Mouse (Mus musculus) MN1 (cell line): ENCODE measurements around the gene Pon2.
"Not testable (repeated sequence)": the region's sequence is repeated elsewhere in the genome, so short reads cannot be mapped to it uniquely, and the experiment has no call there.

Source experiments
- DNase-seq: peaks from one replicate; pipeline ENCODE4 v3.0.0-alpha.2; 2016; ENCODE audit warnings: low spot score

The Pon2 gene

DNA sequence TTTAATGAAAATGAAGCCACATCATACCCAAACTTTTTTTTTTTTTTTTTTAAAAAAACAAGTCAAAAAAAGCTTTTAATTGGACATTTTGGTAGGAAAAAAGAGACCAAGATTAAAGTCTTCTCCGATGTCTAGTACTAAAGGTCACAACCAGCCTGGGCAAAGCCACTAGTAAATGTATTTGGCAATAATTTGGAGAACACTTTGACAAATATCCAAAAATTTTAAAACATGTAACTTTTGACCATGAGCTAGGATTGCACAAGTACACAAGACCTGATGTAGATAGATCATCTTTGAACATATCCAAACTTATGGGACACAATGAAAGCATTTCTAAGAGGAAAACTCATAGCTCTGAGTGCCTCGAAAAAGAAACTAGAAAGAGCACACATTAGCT lies 74.7 kb downstream of the Pon2 start:
- not testable (repeated sequence) for DNase-seq

DNA sequence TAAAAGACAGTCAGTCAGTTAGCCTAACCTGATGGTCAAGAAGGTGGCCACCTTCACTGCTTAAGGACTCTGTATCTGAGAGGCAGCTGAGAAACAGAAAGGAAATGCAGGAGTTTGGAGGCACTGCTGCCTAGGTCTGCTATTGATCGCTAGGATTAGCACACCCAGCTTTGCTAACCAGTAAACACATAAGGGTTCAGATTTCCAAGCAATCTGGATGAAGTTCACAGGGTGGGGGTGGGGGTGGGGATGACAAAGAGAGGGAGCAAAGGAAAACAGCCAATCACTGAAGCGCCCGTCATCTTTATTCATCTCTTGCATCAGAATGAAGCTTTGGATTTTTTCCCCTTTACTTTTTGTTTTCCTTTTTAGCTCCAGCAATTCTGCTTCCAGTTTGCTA lies 76.2 kb downstream of the Pon2 start:
- no peak for DNase-seq

DNA sequence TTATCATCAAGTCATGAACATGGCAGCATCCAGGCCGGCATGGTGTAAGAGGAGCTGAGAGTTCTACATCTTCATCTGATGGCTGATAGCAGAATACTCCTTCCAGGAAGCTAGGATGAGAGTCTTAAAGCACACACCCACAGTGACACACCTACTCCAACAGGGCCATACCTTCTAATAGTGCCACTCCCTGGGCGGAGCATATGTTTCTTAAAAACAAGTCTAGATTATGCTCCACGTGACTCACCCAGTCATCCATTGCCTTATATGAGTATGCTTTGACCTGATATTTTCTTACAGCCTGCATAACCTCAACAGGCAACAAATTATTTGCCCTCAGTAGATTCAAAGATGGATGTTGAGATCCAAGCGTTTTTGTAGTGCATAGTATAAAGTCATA lies 80.1 kb downstream of the Pon2 start:
- no peak for DNase-seq
